ENCODE assay signal across 7 mouse cellular contexts in the genomic region with DNA sequence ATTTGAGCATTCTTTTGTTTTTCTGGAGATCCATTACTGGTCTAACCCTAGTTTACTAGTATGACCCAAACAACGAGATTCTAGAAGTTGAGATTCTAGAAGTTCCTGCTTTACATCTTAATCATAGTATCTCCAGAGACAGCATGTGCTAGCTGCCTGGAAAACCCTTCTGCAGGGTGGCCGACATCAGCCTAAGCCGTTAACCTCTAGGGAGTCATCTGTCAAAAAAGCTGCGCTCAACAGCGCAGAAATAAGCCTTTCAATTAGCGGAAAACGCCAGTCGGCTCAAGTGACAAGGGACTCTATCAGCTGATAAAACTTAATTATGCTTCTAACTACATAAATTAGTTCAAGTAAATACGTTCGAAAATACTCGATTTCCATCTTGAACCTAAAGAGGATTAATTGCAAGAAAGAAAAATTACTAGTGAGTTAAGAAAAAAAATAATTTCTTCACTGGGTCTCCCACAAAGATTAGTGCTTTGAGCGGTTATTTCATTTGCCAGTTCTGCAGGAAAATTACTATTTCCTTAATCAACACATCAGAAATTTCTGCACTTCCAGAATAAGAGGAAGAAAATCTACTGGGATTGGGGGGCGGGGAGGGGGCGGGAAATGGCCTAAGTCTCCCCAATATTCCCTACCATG. TPM values are rescaled to one million over a fixed set of nuclear protein-coding genes. Genes with fewer than 3 reads are reported as not detected.
DNase-seq lines count a peak whose midpoint lies in the region; ATAC-seq and TF ChIP-seq lines count a peak whose summit lies in the region.

No protein-coding gene starts in this region.

- ATAC-seq in embryonic facial prominence, embryonic 11.5 days (replicated peaks; ENCODE audit: insufficient number of reproducible peaks, low FRiP score, low TSS enrichment, low read depth) = no peak
- ATAC-seq in liver, embryonic 12.5 days = no peak

- H3K27ac ChIP-seq in embryonic facial prominence, embryonic 11.5 days (replicated peaks; ENCODE audit: low read depth, low read length) = peak overlapping the region; percentile 89
- H3K27ac ChIP-seq in hindbrain, embryonic 10.5 days = peak overlapping the region; percentile 87
- peak overlapping the region; percentile 84 for H3K27ac ChIP-seq in liver, embryonic 12.5 days
- H3K27ac ChIP-seq in olfactory bulb, adult 2 months (ENCODE audit: insufficient read depth, low read depth, low read length) = peak overlapping the region; percentile 97

- no peaks in the 10 kb centered on the region for H3K27me3 ChIP-seq in embryonic facial prominence, embryonic 11.5 days (ENCODE audit: control insufficient read depth, insufficient read depth, low read length)
- no peaks in the 10 kb centered on the region for H3K27me3 ChIP-seq in hindbrain, embryonic 10.5 days (ENCODE audit: insufficient read depth, poor library complexity, severe bottlenecking)
- no peaks in the 10 kb centered on the region for H3K27me3 ChIP-seq in liver, embryonic 12.5 days (replicated peaks)

- peak overlapping the region; percentile 50 for H3K4me2 ChIP-seq in embryonic facial prominence, embryonic 11.5 days (ENCODE audit: low read depth, low read length)
- H3K4me2 ChIP-seq in liver, embryonic 12.5 days = peak overlapping the region; percentile 83

- peak overlapping the region; percentile 41; the same call in 1 of the 2 replicates for H3K9ac ChIP-seq in embryonic facial prominence, embryonic 11.5 days (replicated peaks; ENCODE audit: low read length)
- peak overlapping the region; percentile 72 for H3K9ac ChIP-seq in liver, embryonic 12.5 days

- no peaks in the 10 kb centered on the region; the same call in 1 of the 2 replicates for H3K4me1 ChIP-seq in embryonic facial prominence, embryonic 11.5 days (ENCODE audit: control insufficient read depth, insufficient read depth, low read length)
- H3K4me1 ChIP-seq in hindbrain, embryonic 10.5 days (replicated peaks) = peaks cover 45% of the 10 kb centered on the region
- peaks cover 57% of the 10 kb centered on the region for H3K4me1 ChIP-seq in liver, embryonic 12.5 days
- peaks cover 12% of the 10 kb centered on the region for H3K4me1 ChIP-seq in olfactory bulb, adult 2 months (ENCODE audit: control insufficient read depth, insufficient read depth, low read length)

- no peaks in the 10 kb centered on the region for H3K36me3 ChIP-seq in embryonic facial prominence, embryonic 11.5 days (replicated peaks; ENCODE audit: control insufficient read depth, insufficient read depth, low read depth, low read length)
- no peaks in the 10 kb centered on the region for H3K36me3 ChIP-seq in hindbrain, embryonic 10.5 days
- H3K36me3 ChIP-seq in liver, embryonic 12.5 days = no peaks in the 10 kb centered on the region

- no peaks in the 10 kb centered on the region for H3K9me3 ChIP-seq in embryonic facial prominence, embryonic 11.5 days (replicated peaks; ENCODE audit: control insufficient read depth, low read length)
- peaks cover under 1% of the 10 kb centered on the region; the same call in 1 of the 2 replicates for H3K9me3 ChIP-seq in hindbrain, embryonic 10.5 days
- no peaks in the 10 kb centered on the region for H3K9me3 ChIP-seq in liver, embryonic 12.5 days (replicated peaks)

- no peak for TF ChIP-seq CTCF in olfactory bulb, adult 2 months (IDR thresholded peaks at IDR 0.05; ENCODE audit: insufficient read depth, low read depth, low read length)

- peak overlapping the region; percentile 24 for H3K4me3 ChIP-seq in embryonic facial prominence, embryonic 11.5 days (ENCODE audit: low read depth, low read length)
- H3K4me3 ChIP-seq in hindbrain, embryonic 10.5 days = peak overlapping the region; percentile 49
- H3K4me3 ChIP-seq in liver, embryonic 12.5 days = peak overlapping the region; percentile 54
- peak overlapping the region; percentile 36 for H3K4me3 ChIP-seq in olfactory bulb, adult 2 months (ENCODE audit: insufficient read depth, low read depth, low read length)

- peak; percentile 45 for DNase-seq in thymus, postnatal 14 days
- no peak for DNase-seq in thymus, postnatal 25 days
- DNase-seq in embryonic facial prominence, embryonic 11.5 days (ENCODE audit: low spot score) = peak; percentile 77
- peak; percentile 48 for DNase-seq in hindbrain, embryonic 10.5 days (ENCODE audit: low spot score)
- DNase-seq in right cerebral cortex, postnatal 36 days (ENCODE audit: low spot score in 2 of 2) = no peak

- WGBS in embryonic facial prominence, embryonic 11.5 days = under 1% methylated on average over 14 of the region's 14 CpGs
- 1% methylated on average over 14 of the region's 14 CpGs for WGBS in hindbrain, embryonic 10.5 days
- WGBS in liver, embryonic 12.5 days (ENCODE audit: insufficient replicate concordance) = under 1% methylated on average over 14 of the region's 14 CpGs
- 1% methylated on average over 14 of the region's 14 CpGs for WGBS in olfactory bulb, adult 2 months

- TF ChIP-seq POLR2A in olfactory bulb, adult 2 months (IDR thresholded peaks at IDR 0.05; ENCODE audit: insufficient read depth, low read depth, low read length) = no peak

RNA-seq across cellular contexts. Expression of gene Chd2, which starts 53.0 kb away (rescaled TPM):
- polyA plus RNA-seq in embryonic facial prominence, embryonic 11.5 days (2014; fragmentation: Nextera tagmentation; extraction: Ambion mirVana) = 46.6 and 47.8 TPM in 2 replicates
- 37.1 and 38.9 TPM in 2 replicates for polyA plus RNA-seq in hindbrain, embryonic 10.5 days (2016; fragmentation: Nextera tagmentation; extraction: Ambion mirVana)
- polyA plus RNA-seq in liver, embryonic 12.5 days (2016; fragmentation: Nextera tagmentation; extraction: Ambion mirVana) = 26.2 and 28.9 TPM in 2 replicates
- polyA plus RNA-seq in olfactory bulb, adult 2 months (2012; ENCODE audit: insufficient read depth, insufficient read length, low replicate concordance, missing spikeins) = 211 and 544 TPM in 2 replicates

Comparison
In these comparisons a context has a peak if more than half of its experiments do, and no peak if none do; other contexts are left out.
1. DNase-seq: peak in thymus, postnatal 14 days (single experiment), embryonic facial prominence, embryonic 11.5 days (single experiment) and hindbrain, embryonic 10.5 days (single experiment); none in thymus, postnatal 25 days (single experiment) and right cerebral cortex, postnatal 36 days (0 of 2).
2. Peak in every context shown above with its lines, with median percentiles within 50 percentile points of each other: H3K27ac ChIP-seq and H3K4me3 ChIP-seq.